Mouse (Mus musculus): ENCODE results near the gene Syt16. TPM values are rescaled to one million over a fixed set of nuclear protein-coding genes. Genes with fewer than 3 reads are reported as not detected.

Gene Syt16
- polyA plus RNA-seq, 1 experiment from 2014 or later: 0.27 TPM

DNA sequence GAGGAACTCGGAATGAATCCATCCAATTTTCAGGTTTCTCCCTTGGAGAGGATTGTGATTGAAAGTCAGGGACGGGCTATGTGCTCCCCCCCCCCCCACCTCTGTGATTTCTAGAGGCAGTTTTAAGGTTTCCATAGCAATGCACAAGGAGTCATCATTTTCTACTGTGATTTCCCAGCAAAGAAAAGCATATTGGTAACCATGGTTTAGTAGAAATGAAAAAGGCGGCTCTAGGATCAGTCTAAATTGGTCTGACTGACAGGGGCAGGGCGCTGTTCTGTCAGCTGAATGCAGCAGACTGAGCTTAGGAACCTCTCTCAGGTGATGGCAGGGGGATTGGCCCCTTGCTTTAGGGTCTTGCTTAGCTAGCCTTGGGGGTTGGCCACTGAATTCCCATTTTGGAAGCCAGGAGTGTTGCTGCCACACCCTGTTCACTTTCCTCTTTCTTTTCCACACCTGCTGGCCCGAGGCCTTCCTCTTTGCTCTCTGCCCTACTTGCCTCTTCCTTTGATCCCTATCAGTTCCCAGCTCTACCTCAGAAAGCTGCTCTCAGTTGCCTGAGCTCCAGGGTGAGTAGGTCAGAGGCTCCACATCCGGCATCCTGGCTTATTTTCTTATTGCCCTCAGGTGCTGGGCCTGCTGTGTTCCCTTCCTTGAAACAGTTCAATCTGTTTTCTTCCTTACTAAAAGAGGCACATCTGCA is 108.5 kb downstream of the Syt16 start:
- DNase-seq (ENCODE audit: low spot score): no peak
- 69% methylated on average over 6 of the region's 6 CpGs for WGBS
- no peak overlapping the region for H3K4me2 ChIP-seq
- H3K9ac ChIP-seq (ENCODE audit: low read depth, low read length): no peak overlapping the region
- no peak overlapping the region for H3K27ac ChIP-seq (ENCODE audit: low read depth, low read length)
- no peaks in the 10 kb centered on the region for H3K27me3 ChIP-seq (replicated peaks; ENCODE audit: control insufficient read depth, insufficient read depth, low read length)
- H3K4me3 ChIP-seq (ENCODE audit: low read depth, low read length): no peak overlapping the region
- H3K4me1 ChIP-seq (replicated peaks; ENCODE audit: control insufficient read depth, insufficient read depth, low read length): no peaks in the 10 kb centered on the region
- H3K36me3 ChIP-seq (ENCODE audit: control insufficient read depth, insufficient read depth, low read length): no peaks in the 10 kb centered on the region
- H3K9me3 ChIP-seq (ENCODE audit: control insufficient read depth, low read length): no peaks in the 10 kb centered on the region
- no peak for ATAC-seq (replicated peaks; ENCODE audit: low FRiP score)

DNA sequence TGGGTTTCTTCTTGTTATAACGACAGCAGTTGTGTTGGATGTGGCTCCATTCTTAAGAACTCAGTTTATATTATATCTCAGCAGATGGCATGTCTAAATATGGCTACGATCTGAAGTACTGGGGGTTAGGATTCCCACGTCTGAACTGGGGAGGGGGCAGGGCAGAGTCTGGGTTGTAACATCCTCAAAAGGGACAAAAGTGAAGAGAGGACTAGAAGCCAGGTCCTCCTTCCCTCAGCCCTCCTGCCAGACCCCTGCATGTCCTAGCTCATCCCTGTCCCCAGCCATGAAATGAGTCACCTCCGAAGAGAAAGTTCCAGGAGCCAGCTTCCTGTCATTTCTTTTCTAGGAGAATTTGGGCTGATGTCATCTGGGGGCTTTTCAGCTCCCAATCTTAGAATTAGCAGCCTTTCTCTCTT is 111.2 kb downstream of the Syt16 start:
- H3K9ac ChIP-seq (ENCODE audit: low read depth, low read length): no peak overlapping the region

DNA sequence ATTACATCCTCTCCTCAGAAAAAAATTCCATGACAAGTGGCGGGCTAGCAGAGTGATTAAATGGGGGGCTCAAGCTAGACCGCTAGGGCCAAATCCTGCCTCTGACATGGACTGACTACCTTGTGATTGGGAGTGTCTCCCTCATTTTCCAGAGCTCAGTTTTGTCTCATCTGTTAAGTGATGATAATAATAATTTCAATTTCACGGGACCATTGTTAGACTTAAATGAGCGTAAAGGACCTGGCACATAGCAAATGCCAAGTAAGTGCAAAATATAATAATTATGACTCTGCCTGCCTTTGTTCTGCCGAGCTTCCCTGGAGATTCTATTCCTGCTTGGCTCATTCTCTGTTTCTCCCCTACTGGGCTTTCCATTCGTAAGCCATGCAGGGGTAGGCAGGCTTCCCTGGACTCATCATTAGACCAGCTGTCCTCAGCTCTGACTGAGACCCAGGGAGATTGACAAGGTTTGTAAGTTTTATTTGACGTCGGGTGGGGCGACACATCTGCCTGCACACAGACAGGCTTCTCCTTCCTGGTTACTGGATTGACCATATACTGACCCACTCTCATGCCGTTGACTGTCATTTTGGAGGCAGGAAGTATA is 112.1 kb downstream of the Syt16 start:
- no peak for DNase-seq (ENCODE audit: low spot score)
- Histone ChIP-seq H3K36me3 (ENCODE audit: control insufficient read depth, insufficient read depth, low read length) (no peaks in the 10 kb centered on the region), H3K4me2 (no peak overlapping the region), H3K4me1 (replicated peaks; ENCODE audit: control insufficient read depth, insufficient read depth, low read length) (no peaks in the 10 kb centered on the region), H3K9me3 (ENCODE audit: control insufficient read depth, low read length) (no peaks in the 10 kb centered on the region), H3K4me3 (ENCODE audit: low read depth, low read length) (no peak overlapping the region), H3K27me3 (replicated peaks; ENCODE audit: control insufficient read depth, insufficient read depth, low read length) (no peaks in the 10 kb centered on the region), H3K27ac (ENCODE audit: low read depth, low read length) (no peak overlapping the region), H3K9ac (ENCODE audit: low read depth, low read length) (no peak overlapping the region)
- WGBS: 84% methylated on average over 10 of the region's 10 CpGs
- ATAC-seq (replicated peaks; ENCODE audit: low FRiP score): no peak

More for the DNA sequence above, 111.2 kb downstream of the Syt16 start:
- DNase-seq (ENCODE audit: low spot score): no peak
- Histone ChIP-seq H3K36me3 (ENCODE audit: control insufficient read depth, insufficient read depth, low read length) (no peaks in the 10 kb centered on the region), H3K4me3 (ENCODE audit: low read depth, low read length) (no peak overlapping the region), H3K4me1 (replicated peaks; ENCODE audit: control insufficient read depth, insufficient read depth, low read length) (no peaks in the 10 kb centered on the region), H3K4me2 (no peak overlapping the region), H3K27ac (ENCODE audit: low read depth, low read length) (no peak overlapping the region), H3K9me3 (ENCODE audit: control insufficient read depth, low read length) (no peaks in the 10 kb centered on the region), H3K27me3 (replicated peaks; ENCODE audit: control insufficient read depth, insufficient read depth, low read length) (no peaks in the 10 kb centered on the region)
- no peak for ATAC-seq (replicated peaks; ENCODE audit: low FRiP score)
- 72% methylated on average over 4 of the region's 4 CpGs for WGBS

DNA sequence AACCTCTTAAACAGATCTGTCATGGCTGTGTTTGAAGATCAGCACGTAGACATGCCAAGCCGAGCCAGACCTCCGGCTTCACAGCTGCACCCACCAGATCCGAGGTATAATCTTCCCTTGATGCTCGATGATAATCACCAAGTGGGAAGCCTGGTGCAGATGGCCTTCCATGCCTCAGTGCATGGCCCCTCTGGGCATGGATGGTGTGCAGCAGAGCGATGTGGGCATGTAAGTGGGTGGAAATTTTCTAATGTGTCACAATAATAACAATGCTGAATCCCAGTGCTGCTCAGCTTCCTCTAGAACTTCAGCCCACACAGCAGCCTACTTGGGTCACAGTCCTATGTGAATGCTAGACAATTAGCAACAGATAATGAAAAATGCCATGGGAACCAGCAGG is 119.4 kb downstream of the Syt16 start:
- ATAC-seq (replicated peaks; ENCODE audit: low FRiP score): no peak
- Histone ChIP-seq H3K27ac (ENCODE audit: low read depth, low read length) (no peak overlapping the region), H3K4me1 (replicated peaks; ENCODE audit: control insufficient read depth, insufficient read depth, low read length) (no peaks in the 10 kb centered on the region), H3K4me3 (ENCODE audit: low read depth, low read length) (no peak overlapping the region), H3K27me3 (replicated peaks; ENCODE audit: control insufficient read depth, insufficient read depth, low read length) (no peaks in the 10 kb centered on the region), H3K9me3 (ENCODE audit: control insufficient read depth, low read length) (no peaks in the 10 kb centered on the region), H3K4me2 (no peak overlapping the region), H3K36me3 (ENCODE audit: control insufficient read depth, insufficient read depth, low read length) (no peaks in the 10 kb centered on the region), H3K9ac (ENCODE audit: low read depth, low read length) (no peak overlapping the region)
- WGBS: 83% methylated on average over 6 of the region's 6 CpGs
- no peak for DNase-seq (ENCODE audit: low spot score)

DNA sequence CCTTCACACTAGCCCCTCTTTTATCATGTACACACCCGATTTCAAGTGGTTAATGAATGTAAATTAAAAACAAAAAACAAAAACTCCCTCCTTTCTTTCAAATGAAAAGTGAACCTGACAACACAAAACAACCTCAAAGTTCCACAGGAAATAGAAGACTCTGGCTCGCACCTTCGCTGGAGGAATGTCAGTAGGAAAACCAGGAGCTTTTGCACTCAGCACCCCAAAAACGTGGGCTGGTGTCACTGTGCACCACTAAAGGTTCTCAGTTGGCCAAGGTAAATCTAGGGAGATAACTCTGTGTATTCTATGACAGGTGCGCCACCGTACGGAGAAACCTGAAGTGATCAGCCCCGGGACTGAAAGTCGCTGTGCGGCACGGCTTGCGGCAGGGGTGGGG is 128.3 kb downstream of the Syt16 start:
- Histone ChIP-seq H3K27ac (ENCODE audit: low read depth, low read length) (no peak overlapping the region), H3K27me3 (replicated peaks; ENCODE audit: control insufficient read depth, insufficient read depth, low read length) (no peaks in the 10 kb centered on the region), H3K4me2 (no peak overlapping the region), H3K9me3 (ENCODE audit: control insufficient read depth, low read length) (no peaks in the 10 kb centered on the region), H3K9ac (ENCODE audit: low read depth, low read length) (no peak overlapping the region), H3K4me3 (ENCODE audit: low read depth, low read length) (no peak overlapping the region), H3K4me1 (replicated peaks; ENCODE audit: control insufficient read depth, insufficient read depth, low read length) (no peaks in the 10 kb centered on the region), H3K36me3 (ENCODE audit: control insufficient read depth, insufficient read depth, low read length) (no peaks in the 10 kb centered on the region)
- ATAC-seq (replicated peaks; ENCODE audit: low FRiP score): no peak
- no peak for DNase-seq (ENCODE audit: low spot score)
- WGBS: 70% methylated on average over 12 of the region's 12 CpGs

DNA sequence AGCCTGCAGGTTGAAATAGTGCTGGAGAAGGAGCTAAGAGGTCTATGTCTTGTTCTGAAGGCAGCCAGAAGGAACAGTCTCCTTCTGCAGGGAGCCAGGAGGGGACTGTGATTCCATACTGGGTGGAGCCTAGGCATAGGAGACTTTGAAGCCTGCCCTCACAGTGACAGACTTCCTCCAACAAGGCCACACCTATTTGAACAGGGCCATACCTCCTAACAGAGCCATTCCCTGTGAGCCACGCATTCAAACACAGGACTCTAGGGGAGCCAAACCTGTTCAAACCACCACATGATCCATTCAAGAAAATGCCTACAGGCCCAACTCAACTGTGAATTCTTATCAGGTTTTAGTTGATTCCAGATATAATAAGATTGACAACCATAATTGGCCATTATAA is 130.8 kb downstream of the Syt16 start:
- no peak overlapping the region for H3K4me3 ChIP-seq (ENCODE audit: low read depth, low read length)
- ATAC-seq (replicated peaks; ENCODE audit: low FRiP score): no peak
- no peaks in the 10 kb centered on the region for H3K9me3 ChIP-seq (ENCODE audit: control insufficient read depth, low read length)
- H3K27ac ChIP-seq (ENCODE audit: low read depth, low read length): no peak overlapping the region
- WGBS: 56% methylated on average over 1 of the region's 1 CpGs
- H3K4me2 ChIP-seq: no peak overlapping the region
- no peak for DNase-seq (ENCODE audit: low spot score)
- no peak overlapping the region for H3K9ac ChIP-seq (ENCODE audit: low read depth, low read length)
- H3K27me3 ChIP-seq (replicated peaks; ENCODE audit: control insufficient read depth, insufficient read depth, low read length): no peaks in the 10 kb centered on the region
- no peaks in the 10 kb centered on the region for H3K36me3 ChIP-seq (ENCODE audit: control insufficient read depth, insufficient read depth, low read length)
- no peaks in the 10 kb centered on the region for H3K4me1 ChIP-seq (replicated peaks; ENCODE audit: control insufficient read depth, insufficient read depth, low read length)

DNA sequence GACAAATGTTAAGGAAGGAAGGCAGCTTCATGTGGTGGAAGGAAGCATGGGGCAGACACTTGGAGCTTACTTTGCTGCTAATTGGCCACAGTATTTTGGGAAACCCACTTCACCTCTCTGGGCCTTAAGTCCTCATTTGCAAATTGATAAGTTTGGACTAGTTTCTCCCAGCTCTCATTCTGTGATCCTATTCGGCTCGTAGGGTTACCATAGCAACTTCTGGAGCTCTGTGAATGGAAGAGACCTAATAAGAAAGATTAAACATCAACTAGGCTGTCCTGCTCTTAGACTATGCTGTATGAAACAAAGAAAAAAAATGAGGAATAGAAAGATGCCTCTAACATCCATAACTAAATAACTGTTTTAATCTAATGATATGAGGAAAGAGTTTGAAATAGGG is 134.3 kb downstream of the Syt16 start:
- H3K4me2 ChIP-seq: no peak overlapping the region
- H3K4me1 ChIP-seq (replicated peaks; ENCODE audit: control insufficient read depth, insufficient read depth, low read length): no peaks in the 10 kb centered on the region
- WGBS: 68% methylated on average over 2 of the region's 2 CpGs
- no peaks in the 10 kb centered on the region for H3K36me3 ChIP-seq (ENCODE audit: control insufficient read depth, insufficient read depth, low read length)
- H3K27ac ChIP-seq (ENCODE audit: low read depth, low read length): no peak overlapping the region
- ATAC-seq (replicated peaks; ENCODE audit: low FRiP score) (no peak), DNase-seq (ENCODE audit: low spot score) (no peak)
- H3K27me3 ChIP-seq (replicated peaks; ENCODE audit: control insufficient read depth, insufficient read depth, low read length): no peaks in the 10 kb centered on the region
- H3K9ac ChIP-seq (ENCODE audit: low read depth, low read length): no peak overlapping the region
- H3K9me3 ChIP-seq (ENCODE audit: control insufficient read depth, low read length): no peaks in the 10 kb centered on the region
- no peak overlapping the region for H3K4me3 ChIP-seq (ENCODE audit: low read depth, low read length)

DNA sequence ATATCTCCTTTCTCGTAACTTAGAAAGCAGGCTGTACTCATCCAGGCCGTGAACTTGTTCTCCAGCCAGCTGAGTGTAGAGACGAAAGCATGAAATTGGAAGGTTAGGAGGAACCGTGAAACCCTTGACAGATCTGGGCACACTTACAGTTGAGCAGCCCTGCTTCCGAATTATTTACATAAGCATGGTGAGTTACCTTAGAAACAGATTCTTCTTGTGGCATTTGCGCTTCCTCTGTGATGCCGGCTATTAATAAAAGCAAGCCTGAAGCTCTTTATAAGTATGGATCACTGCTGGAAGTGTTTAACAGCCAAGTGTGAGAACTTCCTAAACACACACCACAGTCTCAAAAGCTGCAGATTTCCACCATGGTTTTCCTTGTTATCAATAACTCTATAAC is 144.7 kb downstream of the Syt16 start:
- H3K27ac ChIP-seq (ENCODE audit: low read depth, low read length): no peak overlapping the region
- H3K4me1 ChIP-seq (replicated peaks; ENCODE audit: control insufficient read depth, insufficient read depth, low read length): no peaks in the 10 kb centered on the region
- WGBS: 81% methylated on average over 7 of the region's 7 CpGs
- no peaks in the 10 kb centered on the region for H3K9me3 ChIP-seq (ENCODE audit: control insufficient read depth, low read length)
- H3K4me3 ChIP-seq (ENCODE audit: low read depth, low read length): no peak overlapping the region
- ATAC-seq (replicated peaks; ENCODE audit: low FRiP score) (no peak), DNase-seq (ENCODE audit: low spot score) (no peak)
- no peak overlapping the region for H3K9ac ChIP-seq (ENCODE audit: low read depth, low read length)
- no peaks in the 10 kb centered on the region for H3K36me3 ChIP-seq (ENCODE audit: control insufficient read depth, insufficient read depth, low read length)
- H3K27me3 ChIP-seq (replicated peaks; ENCODE audit: control insufficient read depth, insufficient read depth, low read length): no peaks in the 10 kb centered on the region
- no peak overlapping the region for H3K4me2 ChIP-seq

DNA sequence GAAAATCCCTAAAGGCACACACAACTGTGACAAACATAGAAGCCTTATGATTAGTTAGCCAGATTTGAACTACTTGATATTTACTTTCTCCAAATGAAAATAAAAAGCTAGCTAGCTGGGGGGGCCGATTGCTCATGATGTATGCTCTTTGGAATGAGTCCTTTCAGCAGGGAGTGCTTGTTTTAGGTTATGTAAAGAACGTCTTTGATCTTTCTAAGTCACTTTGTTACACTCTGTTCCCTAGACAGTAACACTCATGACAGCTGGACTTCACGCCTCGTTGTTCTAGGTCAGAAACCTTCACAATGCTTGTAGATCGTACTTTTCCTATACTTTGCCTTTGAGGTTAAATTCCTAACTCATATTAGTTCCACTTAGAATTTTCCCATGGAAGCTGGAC is 146.9 kb downstream of the Syt16 start:
- Histone ChIP-seq H3K27me3 (replicated peaks; ENCODE audit: control insufficient read depth, insufficient read depth, low read length) (no peaks in the 10 kb centered on the region), H3K9me3 (ENCODE audit: control insufficient read depth, low read length) (no peaks in the 10 kb centered on the region), H3K4me2 (no peak overlapping the region), H3K36me3 (ENCODE audit: control insufficient read depth, insufficient read depth, low read length) (no peaks in the 10 kb centered on the region), H3K4me1 (replicated peaks; ENCODE audit: control insufficient read depth, insufficient read depth, low read length) (no peaks in the 10 kb centered on the region), H3K4me3 (ENCODE audit: low read depth, low read length) (no peak overlapping the region), H3K27ac (ENCODE audit: low read depth, low read length) (no peak overlapping the region), H3K9ac (ENCODE audit: low read depth, low read length) (no peak overlapping the region)
- ATAC-seq (replicated peaks; ENCODE audit: low FRiP score) (no peak), DNase-seq (ENCODE audit: low spot score) (no peak)
- 73% methylated on average over 5 of the region's 5 CpGs for WGBS
